Mouse (Mus musculus): ENCODE results near the gene Depdc1b. TPM values are rescaled to one million over a fixed set of nuclear protein-coding genes. Genes with fewer than 3 reads are reported as not detected.

The Depdc1b gene
- polyA plus RNA-seq, 1 experiment = 0.77 TPM

- TF ChIP-seq POLR2A (IDR thresholded peaks at IDR 0.05; ENCODE audit: extremely low read depth, insufficient read depth, low read length) = no peak
- no peak for TF ChIP-seq CTCF (IDR thresholded peaks at IDR 0.05; ENCODE audit: extremely low read depth, insufficient read depth, low read length)
- no peaks in the 10 kb centered on the region for H3K4me1 ChIP-seq (ENCODE audit: control insufficient read depth, insufficient read depth, low read length)
Observed at GRCm38 (mm10) chr13:108418741-108419507, 102.8 kb downstream of the Depdc1b start.

GRCm38 (mm10) chr13:108426322-108426721, 110.2 kb downstream of the Depdc1b start:
- H3K27ac ChIP-seq (ENCODE audit: insufficient read depth, low read length) = no peak overlapping the region
- TF ChIP-seq CTCF (IDR thresholded peaks at IDR 0.05; ENCODE audit: extremely low read depth, insufficient read depth, low read length) (no peak), POLR2A (IDR thresholded peaks at IDR 0.05; ENCODE audit: extremely low read depth, insufficient read depth, low read length) (no peak)
- no peak overlapping the region for H3K4me3 ChIP-seq (ENCODE audit: insufficient read depth, low read length)
- H3K4me1 ChIP-seq (ENCODE audit: control insufficient read depth, insufficient read depth, low read length) = no peaks in the 10 kb centered on the region

More at GRCm38 (mm10) chr13:108418741-108419507, 102.8 kb downstream of the Depdc1b start:
- Histone ChIP-seq H3K27ac (ENCODE audit: insufficient read depth, low read length) (no peak overlapping the region), H3K4me3 (ENCODE audit: insufficient read depth, low read length) (no peak overlapping the region)

GRCm38 (mm10) chr13:108428809-108429208, 112.7 kb downstream of the Depdc1b start:
- Histone ChIP-seq H3K4me3 (ENCODE audit: insufficient read depth, low read length) (no peak overlapping the region), H3K4me1 (ENCODE audit: control insufficient read depth, insufficient read depth, low read length) (no peaks in the 10 kb centered on the region), H3K27ac (ENCODE audit: insufficient read depth, low read length) (no peak overlapping the region)

GRCm38 (mm10) chr13:108429623-108430022, 113.5 kb downstream of the Depdc1b start:
- H3K4me1 ChIP-seq (ENCODE audit: control insufficient read depth, insufficient read depth, low read length) = no peaks in the 10 kb centered on the region
- H3K4me3 ChIP-seq (ENCODE audit: insufficient read depth, low read length) = no peak overlapping the region
- TF ChIP-seq CTCF (IDR thresholded peaks at IDR 0.05; ENCODE audit: extremely low read depth, insufficient read depth, low read length) (no peak), POLR2A (IDR thresholded peaks at IDR 0.05; ENCODE audit: extremely low read depth, insufficient read depth, low read length) (no peak)
- H3K27ac ChIP-seq (ENCODE audit: insufficient read depth, low read length) = no peak overlapping the region

More at GRCm38 (mm10) chr13:108428809-108429208, 112.7 kb downstream of the Depdc1b start:
- TF ChIP-seq POLR2A (IDR thresholded peaks at IDR 0.05; ENCODE audit: extremely low read depth, insufficient read depth, low read length) (no peak), CTCF (IDR thresholded peaks at IDR 0.05; ENCODE audit: extremely low read depth, insufficient read depth, low read length) (no peak)

- Histone ChIP-seq H3K4me1 (ENCODE audit: control insufficient read depth, insufficient read depth, low read length) (no peaks in the 10 kb centered on the region), H3K27ac (ENCODE audit: insufficient read depth, low read length) (no peak overlapping the region), H3K4me3 (ENCODE audit: insufficient read depth, low read length) (no peak overlapping the region)
- TF ChIP-seq POLR2A (IDR thresholded peaks at IDR 0.05; ENCODE audit: extremely low read depth, insufficient read depth, low read length) = no peak
- no peak for TF ChIP-seq CTCF (IDR thresholded peaks at IDR 0.05; ENCODE audit: extremely low read depth, insufficient read depth, low read length)
Observed at GRCm38 (mm10) chr13:108431776-108432175, 115.6 kb downstream of the Depdc1b start.

GRCm38 (mm10) chr13:108435687-108436086, 119.6 kb downstream of the Depdc1b start:
- TF ChIP-seq POLR2A (IDR thresholded peaks at IDR 0.05; ENCODE audit: extremely low read depth, insufficient read depth, low read length) = no peak
- no peak for TF ChIP-seq CTCF (IDR thresholded peaks at IDR 0.05; ENCODE audit: extremely low read depth, insufficient read depth, low read length)
- Histone ChIP-seq H3K4me3 (ENCODE audit: insufficient read depth, low read length) (no peak overlapping the region), H3K27ac (ENCODE audit: insufficient read depth, low read length) (no peak overlapping the region), H3K4me1 (ENCODE audit: control insufficient read depth, insufficient read depth, low read length) (no peaks in the 10 kb centered on the region)

GRCm38 (mm10) chr13:108437424-108437823, 121.3 kb downstream of the Depdc1b start:
- TF ChIP-seq POLR2A (IDR thresholded peaks at IDR 0.05; ENCODE audit: extremely low read depth, insufficient read depth, low read length) (no peak), CTCF (IDR thresholded peaks at IDR 0.05; ENCODE audit: extremely low read depth, insufficient read depth, low read length) (no peak)
- Histone ChIP-seq H3K27ac (ENCODE audit: insufficient read depth, low read length) (no peak overlapping the region), H3K4me1 (ENCODE audit: control insufficient read depth, insufficient read depth, low read length) (no peaks in the 10 kb centered on the region), H3K4me3 (ENCODE audit: insufficient read depth, low read length) (no peak overlapping the region)

GRCm38 (mm10) chr13:108439012-108439411, 122.9 kb downstream of the Depdc1b start:
- TF ChIP-seq CTCF (IDR thresholded peaks at IDR 0.05; ENCODE audit: extremely low read depth, insufficient read depth, low read length) (no peak), POLR2A (IDR thresholded peaks at IDR 0.05; ENCODE audit: extremely low read depth, insufficient read depth, low read length) (no peak)
- Histone ChIP-seq H3K27ac (ENCODE audit: insufficient read depth, low read length) (no peak overlapping the region), H3K4me1 (ENCODE audit: control insufficient read depth, insufficient read depth, low read length) (no peaks in the 10 kb centered on the region), H3K4me3 (ENCODE audit: insufficient read depth, low read length) (no peak overlapping the region)

- TF ChIP-seq POLR2A (IDR thresholded peaks at IDR 0.05; ENCODE audit: extremely low read depth, insufficient read depth, low read length) (no peak), CTCF (IDR thresholded peaks at IDR 0.05; ENCODE audit: extremely low read depth, insufficient read depth, low read length) (no peak)
- no peaks in the 10 kb centered on the region; the same call in 1 of the 2 replicates for H3K4me1 ChIP-seq (ENCODE audit: control insufficient read depth, insufficient read depth, low read length)
- H3K4me3 ChIP-seq (ENCODE audit: insufficient read depth, low read length) = no peak overlapping the region
- H3K27ac ChIP-seq (ENCODE audit: insufficient read depth, low read length) = no peak overlapping the region
Observed at GRCm38 (mm10) chr13:108448348-108448931, 132.3 kb downstream of the Depdc1b start.
